Mouse (Mus musculus) myocyte (in vitro differentiated cells): ENCODE results near the gene Rmdn2. TPM values are rescaled to one million over a fixed set of nuclear protein-coding genes. Genes with fewer than 3 reads are reported as not detected.

Source experiments
- H3K27me3 ChIP-seq: one replicate; pipeline ENCODE4 v1.6.1; 2011; ENCODE audit not compliant: control insufficient read depth, insufficient read depth, insufficient read length
- H3K36me3 ChIP-seq: one replicate; pipeline ENCODE4 v1.6.1; 2011; ENCODE audit not compliant: control insufficient read depth, insufficient read depth
- H3K4me2 ChIP-seq: one replicate; pipeline ENCODE4 v1.6.1; 2011; ENCODE audit warnings: low read depth, control low read depth
- H3K4me3 ChIP-seq: one replicate; pipeline ENCODE4 v1.5.1; 2011; ENCODE audit warnings: mild to moderate bottlenecking, control low read depth, moderate library complexity
- H3K79me2 ChIP-seq: one replicate; pipeline ENCODE4 v1.6.1; 2011; ENCODE audit not compliant: control insufficient read depth, insufficient read depth
- H3ac ChIP-seq: one replicate; pipeline ENCODE4 v1.6.1; 2011; ENCODE audit not compliant: control insufficient read depth, insufficient read length
- CEBPB ChIP-seq: IDR thresholded peaks from 2 replicates; pipeline ENCODE4 v1.6.1; 2011; ENCODE audit warnings: mild to moderate bottlenecking, moderate library complexity; ENCODE audit not compliant: poor library complexity, insufficient read depth, severe bottlenecking
- E2F4 ChIP-seq: IDR thresholded peaks from one replicate; pipeline ENCODE4 v1.6.1; 2011; ENCODE audit warnings: mild to moderate bottlenecking, control low read depth, moderate library complexity; ENCODE audit not compliant: insufficient read depth
- MAX ChIP-seq: IDR thresholded peaks from one replicate; pipeline ENCODE4 v1.6.1; 2011; ENCODE audit warnings: low read depth, mild to moderate bottlenecking, control low read depth
- MYOD1 ChIP-seq, 3 experiments: IDR thresholded peaks; one replicate each; pipeline ENCODE4 v1.6.1; 2011; ENCODE audit warnings: control low read depth in 2 of 3, low read depth in 2 of 3, mild to moderate bottlenecking in 2 of 3, moderate library complexity in 1 of 3; ENCODE audit not compliant: insufficient read length in 2 of 3, control insufficient read depth in 1 of 3
- MYOG ChIP-seq, 3 experiments: IDR thresholded peaks; one replicate each; pipeline ENCODE4 v1.6.1; 2011; ENCODE audit warnings: control low read depth in 2 of 3, low read depth in 2 of 3, mild to moderate bottlenecking in 2 of 3; ENCODE audit not compliant: insufficient read length in 2 of 3, control insufficient read depth in 1 of 3, insufficient read depth in 1 of 3
- POLR2A ChIP-seq: IDR thresholded peaks from one replicate; pipeline ENCODE4 v1.6.1; 2011; ENCODE audit warnings: low read depth, mild to moderate bottlenecking, control low read depth, moderate library complexity; ENCODE audit not compliant: insufficient read length
- POLR2AphosphoS2 ChIP-seq: IDR thresholded peaks from one replicate; pipeline ENCODE4 v1.6.1; 2011; ENCODE audit warnings: low read depth, control low read depth; ENCODE audit not compliant: insufficient read length
- REST ChIP-seq: IDR thresholded peaks from one replicate; pipeline ENCODE4 v1.6.1; 2011; ENCODE audit warnings: mild to moderate bottlenecking, control low read depth, moderate library complexity; ENCODE audit not compliant: insufficient read depth, insufficient read length
- SRF ChIP-seq: IDR thresholded peaks from one replicate; pipeline ENCODE4 v1.6.1; 2011; ENCODE audit warnings: low read depth; ENCODE audit not compliant: control insufficient read depth, insufficient read length
- TCF12 ChIP-seq: IDR thresholded peaks from one replicate; pipeline ENCODE4 v1.6.1; 2011; ENCODE audit warnings: mild to moderate bottlenecking, control low read depth; ENCODE audit not compliant: poor library complexity, insufficient read depth, severe bottlenecking
- TCF3 ChIP-seq: IDR thresholded peaks from one replicate; pipeline ENCODE4 v1.6.1; 2011; ENCODE audit warnings: low read depth, control low read depth; ENCODE audit not compliant: insufficient read length
- USF1 ChIP-seq: IDR thresholded peaks from one replicate; pipeline ENCODE4 v1.6.1; 2011; ENCODE audit warnings: low read depth, mild to moderate bottlenecking, control low read depth, moderate library complexity
- polyA plus RNA-seq: library from polyadenylated mRNA; unstranded; fragments of >200 nt; fragmentation: generic; extraction: Trizol; gene quantifications from one replicate; pipeline ENCODE4 v1.2.1, GENCODE M21; 2012; ENCODE audit warnings: missing spikeins

The Rmdn2 gene
- polyA plus RNA-seq, 1 experiment: 1.6 TPM

GRCm38 (mm10) chr17:79720681-79721080 lies 109.0 kb downstream of the Rmdn2 start:
- Histone ChIP-seq H3K4me2 (no peak overlapping the region), H3K4me3 (no peak overlapping the region), H3K36me3 (no peaks in the 10 kb centered on the region), H3K79me2 (no peaks in the 10 kb centered on the region), H3ac (no peak overlapping the region), H3K27me3 (no peaks in the 10 kb centered on the region)
- no peak for TF ChIP-seq POLR2A
- no peak for TF ChIP-seq POLR2AphosphoS2
- TF ChIP-seq SRF: no peak
- no peak for TF ChIP-seq MYOG (IDR thresholded peaks at IDR 0.05; ENCODE audit: control insufficient read depth in 1 of 3, insufficient read depth in 1 of 3, insufficient read length in 2 of 3, low read depth in 2 of 3)
- no peak for TF ChIP-seq MAX
- TF ChIP-seq USF1: no peak

- TF ChIP-seq CEBPB (no peak), REST (no peak), TCF3 (no peak)
- Histone ChIP-seq H3K4me3 (no peak overlapping the region), H3K36me3 (no peaks in the 10 kb centered on the region), H3K79me2 (no peaks in the 10 kb centered on the region), H3K27me3 (no peaks in the 10 kb centered on the region), H3K4me2 (peak overlapping the region; percentile 37), H3ac (no peak overlapping the region)
Measured at GRCm38 (mm10) chr17:79726613-79727012, 115.0 kb downstream of the Rmdn2 start.

- H3K36me3 ChIP-seq: no peaks in the 10 kb centered on the region
- H3K4me3 ChIP-seq: no peak overlapping the region
Measured at GRCm38 (mm10) chr17:79728053-79728584, 116.5 kb downstream of the Rmdn2 start.

GRCm38 (mm10) chr17:79728585-79729503 lies 117.2 kb downstream of the Rmdn2 start:
- Histone ChIP-seq H3K27me3 (no peaks in the 10 kb centered on the region), H3ac (no peak overlapping the region), H3K79me2 (no peaks in the 10 kb centered on the region), H3K4me3 (no peak overlapping the region), H3K4me2 (no peak overlapping the region), H3K36me3 (no peaks in the 10 kb centered on the region)
- TF ChIP-seq MAX: no peak
- no peak for TF ChIP-seq E2F4

More at GRCm38 (mm10) chr17:79728053-79728584, 116.5 kb downstream of the Rmdn2 start:
- no peaks in the 10 kb centered on the region for H3K79me2 ChIP-seq
- TF ChIP-seq SRF: no peak
- TF ChIP-seq MYOD1 (IDR thresholded peaks at IDR 0.05; ENCODE audit: control insufficient read depth in 1 of 3, insufficient read length in 2 of 3, low read depth in 2 of 3): no peak
- no peak for TF ChIP-seq MYOG (IDR thresholded peaks at IDR 0.05; ENCODE audit: control insufficient read depth in 1 of 3, insufficient read depth in 1 of 3, insufficient read length in 2 of 3, low read depth in 2 of 3)
- no peak for TF ChIP-seq REST
- TF ChIP-seq POLR2AphosphoS2: no peak
- TF ChIP-seq MAX: no peak
- TF ChIP-seq USF1: no peak
- TF ChIP-seq TCF3: no peak
- no peak for TF ChIP-seq E2F4
- TF ChIP-seq CEBPB: no peak
- no peak for TF ChIP-seq POLR2A
- TF ChIP-seq TCF12: no peak
- no peak overlapping the region for H3K4me2 ChIP-seq
- H3ac ChIP-seq: no peak overlapping the region
- H3K27me3 ChIP-seq: no peaks in the 10 kb centered on the region

DNA sequence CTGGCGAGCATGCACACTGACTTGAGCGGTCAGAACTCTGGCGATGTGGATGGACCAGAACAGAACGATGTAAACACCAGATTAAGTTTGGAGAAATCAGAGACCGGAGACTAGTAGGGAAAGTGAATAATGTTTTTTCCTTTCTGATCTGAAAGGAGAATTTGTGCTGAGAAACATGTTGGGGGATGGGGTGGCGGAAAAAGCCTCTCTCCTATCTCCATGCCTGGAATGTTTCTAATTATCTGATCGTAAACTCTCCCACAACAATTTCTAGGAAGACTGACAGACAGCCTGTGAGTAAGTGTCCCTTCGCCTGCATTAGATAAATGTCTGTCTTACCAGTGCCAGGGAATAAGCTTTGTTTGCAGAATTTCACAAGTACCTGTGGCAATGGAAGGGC lies 119.3 kb downstream of the Rmdn2 start:
- TF ChIP-seq TCF3 (no peak), POLR2AphosphoS2 (no peak), MYOD1 (IDR thresholded peaks at IDR 0.05; ENCODE audit: control insufficient read depth in 1 of 3, insufficient read length in 2 of 3, low read depth in 2 of 3) (no peak), TCF12 (no peak), MAX (no peak), CEBPB (no peak), POLR2A (no peak), E2F4 (no peak), REST (no peak), SRF (no peak), USF1 (no peak), MYOG (IDR thresholded peaks at IDR 0.05; ENCODE audit: control insufficient read depth in 1 of 3, insufficient read depth in 1 of 3, insufficient read length in 2 of 3, low read depth in 2 of 3) (no peak)
- Histone ChIP-seq H3K27me3 (no peaks in the 10 kb centered on the region), H3K79me2 (no peaks in the 10 kb centered on the region), H3ac (no peak overlapping the region), H3K4me2 (no peak overlapping the region), H3K4me3 (no peak overlapping the region), H3K36me3 (no peaks in the 10 kb centered on the region)
